Mouse (Mus musculus) CH12.LX (cell line): ENCODE data around the gene Gins1. TPM values are rescaled to one million over a fixed set of nuclear protein-coding genes. Genes with fewer than 3 reads are reported as not detected.

Source experiments
- DNase-seq: peaks from one replicate; pipeline ENCODE4 v3.0.0-alpha.2; 2013; ENCODE audit errors: extremely low read depth
- H3K27ac ChIP-seq: 2 replicates; pipeline ENCODE4 v1.5.1; 2012; ENCODE audit warnings: low read depth, mild to moderate bottlenecking, control low read depth, moderate library complexity; ENCODE audit not compliant: insufficient read depth
- H3K27me3 ChIP-seq: replicated peaks from 2 replicates; pipeline ENCODE3; 2012; ENCODE audit warnings: inconsistent platforms
- H3K36me3 ChIP-seq, 2 experiments: replicated peaks in 1 of 2; 2 replicates each; pipeline versions ENCODE3 to v1.6.1; 2012; ENCODE audit warnings: inconsistent platforms in 1 of 2, low read length in 1 of 2, mild to moderate bottlenecking in 1 of 2, mixed read lengths in 1 of 2, moderate library complexity in 1 of 2; ENCODE audit not compliant: control insufficient read depth in 1 of 2, insufficient read depth in 1 of 2
- H3K4me1 ChIP-seq, 2 experiments: 2 replicates each; pipeline ENCODE4 v1.6.1; 2012; ENCODE audit warnings: inconsistent platforms in 1 of 2, moderate library complexity in 1 of 2; ENCODE audit not compliant: insufficient read depth in 2 of 2, control insufficient read depth in 1 of 2
- H3K4me2 ChIP-seq: 2 replicates; pipeline ENCODE4 v1.6.1; 2012; ENCODE audit warnings: low read depth, mild to moderate bottlenecking, control low read depth; ENCODE audit not compliant: poor library complexity, insufficient read depth, severe bottlenecking
- H3K4me3 ChIP-seq, 3 experiments: fragments of 150-350 bp in 1 of 3; sonication (generic) in 1 of 3; replicated peaks in 1 of 3; 2 replicates each; pipeline versions ENCODE3 to v1.5.1; 2011 to 2012; ENCODE audit warnings: low read depth in 2 of 3, low read length in 2 of 3, mild to moderate bottlenecking in 2 of 3, moderate library complexity in 2 of 3, control low read depth in 1 of 3, improper control_type of control experiment in 1 of 3, inconsistent platforms in 1 of 3, mixed read lengths in 1 of 3; ENCODE audit not compliant: poor library complexity in 1 of 3
- H3K79me2 ChIP-seq: replicated peaks from 2 replicates; pipeline ENCODE4 v1.6.1; 2012; ENCODE audit warnings: mild to moderate bottlenecking, moderate library complexity; ENCODE audit not compliant: control insufficient read depth, poor library complexity, insufficient read depth, severe bottlenecking; ENCODE audit errors: extremely low read depth
- H3K9ac ChIP-seq: 2 replicates; pipeline ENCODE4 v1.6.1; 2012; ENCODE audit warnings: low read depth, mild to moderate bottlenecking, control low read depth, moderate library complexity; ENCODE audit not compliant: insufficient read depth
- H3K9me3 ChIP-seq: replicated peaks from 2 replicates; pipeline ENCODE3; 2012; ENCODE audit warnings: low read length, inconsistent platforms, mixed read lengths
- BHLHE40 ChIP-seq: IDR thresholded peaks from 2 replicates; pipeline ENCODE4 v1.6.1; 2011; ENCODE audit warnings: mild to moderate bottlenecking, low read depth, low read length, improper control_type of control experiment
- CHD1 ChIP-seq: IDR thresholded peaks from 2 replicates; pipeline ENCODE4 v1.6.1; 2012; ENCODE audit warnings: low read depth, low read length, improper control_type of control experiment, inconsistent platforms
- CHD2 ChIP-seq: IDR thresholded peaks from 2 replicates; pipeline ENCODE4 v1.6.1; 2011; ENCODE audit warnings: low read length, improper control_type of control experiment
- CTCF ChIP-seq, 2 experiments: IDR thresholded peaks in 1 of 2; conservative IDR thresholded peaks in 1 of 2; 2 replicates each; pipeline ENCODE4 v1.5.1; 2011 to 2012; ENCODE audit warnings: low read depth in 2 of 2, low read length in 2 of 2, improper control_type of control experiment in 1 of 2, inconsistent platforms in 1 of 2, mild to moderate bottlenecking in 1 of 2, moderate library complexity in 1 of 2
- E2F4 ChIP-seq: IDR thresholded peaks from 2 replicates; pipeline ENCODE4 v1.6.1; 2011; ENCODE audit warnings: low read depth, low read length, improper control_type of control experiment; ENCODE audit not compliant: insufficient replicate concordance
- ELF1 ChIP-seq: IDR thresholded peaks from 2 replicates; pipeline ENCODE4 v1.6.1; 2014; ENCODE audit warnings: low read depth, mild to moderate bottlenecking, inconsistent platforms, low read length, improper control_type of control experiment
- EP300 ChIP-seq: IDR thresholded peaks from 2 replicates; pipeline ENCODE4 v1.6.1; 2011; ENCODE audit warnings: low read length, improper control_type of control experiment
- ETS1 ChIP-seq: conservative IDR thresholded peaks from 2 replicates; pipeline ENCODE4 v1.6.1; 2012; ENCODE audit warnings: low read depth, mild to moderate bottlenecking, inconsistent platforms, low read length, improper control_type of control experiment, moderate library complexity
- GABPA ChIP-seq: IDR thresholded peaks from 2 replicates; pipeline ENCODE4 v1.6.1; 2012; ENCODE audit warnings: low read depth, low read length, improper control_type of control experiment, inconsistent platforms; ENCODE audit not compliant: insufficient replicate concordance
- HCFC1 ChIP-seq: IDR thresholded peaks from 2 replicates; pipeline ENCODE4 v1.6.1; 2012; ENCODE audit warnings: low read depth, mild to moderate bottlenecking, inconsistent platforms, low read length, improper control_type of control experiment
- JUN ChIP-seq: IDR thresholded peaks from 2 replicates; pipeline ENCODE4 v1.6.1; 2011; ENCODE audit warnings: low read depth, mild to moderate bottlenecking, low read length, improper control_type of control experiment, moderate library complexity; ENCODE audit not compliant: insufficient read depth
- JUND ChIP-seq: conservative IDR thresholded peaks from 2 replicates; pipeline ENCODE4 v1.6.1; 2011; ENCODE audit warnings: low read depth, low read length, improper control_type of control experiment
- KAT2A ChIP-seq: IDR thresholded peaks from 2 replicates; pipeline ENCODE4 v1.6.1; 2012; ENCODE audit warnings: low read length, improper control_type of control experiment, inconsistent platforms; ENCODE audit not compliant: insufficient replicate concordance
- MAFK ChIP-seq: IDR thresholded peaks from 2 replicates; pipeline ENCODE4 v1.6.1; 2011; ENCODE audit warnings: low read length, improper control_type of control experiment; ENCODE audit not compliant: insufficient replicate concordance
- MEF2A ChIP-seq: IDR thresholded peaks from 2 replicates; pipeline ENCODE4 v1.6.1; 2014; ENCODE audit warnings: low read depth, mild to moderate bottlenecking, inconsistent platforms, low read length, improper control_type of control experiment, borderline replicate concordance
- MXI1 ChIP-seq: IDR thresholded peaks from 2 replicates; pipeline ENCODE4 v1.6.1; 2011; ENCODE audit warnings: mild to moderate bottlenecking, low read depth, low read length, improper control_type of control experiment
- MYC ChIP-seq: IDR thresholded peaks from 2 replicates; pipeline ENCODE4 v1.6.1; 2011; ENCODE audit warnings: low read depth, mild to moderate bottlenecking, improper control_type of control experiment, low read length
- NELFE ChIP-seq: IDR thresholded peaks from 2 replicates; pipeline ENCODE4 v1.6.1; 2011; ENCODE audit warnings: low read depth, low read length, improper control_type of control experiment
- NRF1 ChIP-seq: IDR thresholded peaks from 2 replicates; pipeline ENCODE4 v1.6.1; 2014; ENCODE audit warnings: low read depth, mild to moderate bottlenecking, inconsistent platforms, low read length, improper control_type of control experiment, moderate library complexity
- POLR2A ChIP-seq: IDR thresholded peaks from 2 replicates; pipeline ENCODE4 v1.6.1; 2011; ENCODE audit warnings: low read depth, mild to moderate bottlenecking, improper control_type of control experiment, low read length
- POLR2AphosphoS2 ChIP-seq: IDR thresholded peaks from 2 replicates; pipeline ENCODE4 v1.6.1; 2011; ENCODE audit warnings: low read depth, low read length, improper control_type of control experiment
- RAD21 ChIP-seq: IDR thresholded peaks from 2 replicates; pipeline ENCODE4 v1.6.1; 2011; ENCODE audit warnings: low read depth, mild to moderate bottlenecking, low read length, improper control_type of control experiment, moderate library complexity
- RCOR1 ChIP-seq: conservative IDR thresholded peaks from 2 replicates; pipeline ENCODE4 v1.6.1; 2012; ENCODE audit warnings: low read depth, mild to moderate bottlenecking, inconsistent platforms, low read length, improper control_type of control experiment
- SIN3A ChIP-seq: IDR thresholded peaks from 2 replicates; pipeline ENCODE4 v1.6.1; 2012; ENCODE audit warnings: low read length, improper control_type of control experiment, inconsistent platforms
- SMC3 ChIP-seq: IDR thresholded peaks from 2 replicates; pipeline ENCODE4 v1.6.1; 2011; ENCODE audit warnings: low read depth, low read length, improper control_type of control experiment
- TBP ChIP-seq: conservative IDR thresholded peaks from 2 replicates; pipeline ENCODE4 v1.6.1; 2011; ENCODE audit warnings: low read depth, low read length, improper control_type of control experiment
- UBTF ChIP-seq: IDR thresholded peaks from 2 replicates; pipeline ENCODE4 v1.6.1; 2012; ENCODE audit warnings: low read depth, mild to moderate bottlenecking, inconsistent platforms, low read length, improper control_type of control experiment, moderate library complexity
- USF1 ChIP-seq: IDR thresholded peaks from 2 replicates; pipeline ENCODE4 v1.6.1; 2014; ENCODE audit warnings: low read depth, mild to moderate bottlenecking, inconsistent platforms, low read length, improper control_type of control experiment
- USF2 ChIP-seq: conservative IDR thresholded peaks from 2 replicates; pipeline ENCODE4 v1.6.1; 2011; ENCODE audit warnings: low read depth, low read length, improper control_type of control experiment
- ZC3H11A ChIP-seq: IDR thresholded peaks from 2 replicates; pipeline ENCODE4 v1.6.1; 2012; ENCODE audit warnings: low read depth, mild to moderate bottlenecking, inconsistent platforms, low read length, improper control_type of control experiment
- ZKSCAN1 ChIP-seq: IDR thresholded peaks from 2 replicates; pipeline ENCODE4 v1.6.1; 2012; ENCODE audit warnings: low read depth, inconsistent platforms, low read length, improper control_type of control experiment, borderline replicate concordance
- ZMIZ1 ChIP-seq: IDR thresholded peaks from 2 replicates; pipeline ENCODE4 v1.6.1; 2012; ENCODE audit warnings: low read depth, mild to moderate bottlenecking, inconsistent platforms, low read length, improper control_type of control experiment
- ZNF384 ChIP-seq: IDR thresholded peaks from 2 replicates; pipeline ENCODE4 v1.6.1; 2012; ENCODE audit warnings: low read depth, low read length, improper control_type of control experiment, inconsistent platforms
- dilution Hi-C: fragments of 300-500 bp; cut with MboI; formaldehyde crosslinking; loops from 2 replicates; pipeline ENCODE4 v1.14.3; 2020; ENCODE audit warnings: low sequenced_read_pairs; ENCODE audit not compliant: extremely low pct_unique_long_range_greater_than_20kb, extremely low pct_ligation_motif_present
- in situ Hi-C: fragments of 300-500 bp; cut with MboI; formaldehyde crosslinking; loops from 3 replicates; pipeline ENCODE4 v1.14.3; 2019; ENCODE audit warnings: low sequenced_read_pairs, low pct_ligation_motif_present, low pct_unique_long_range_greater_than_20kb, mixed read lengths
- polyA plus RNA-seq: library from polyadenylated mRNA; unstranded; fragments of >175 nt; gene quantifications from 2 replicates; pipeline ENCODE4 v1.2.1, GENCODE M21; 2012; ENCODE audit warnings: low read depth; ENCODE audit not compliant: insufficient read length
- total RNA-seq, 2 experiments: library from RNA; depleted of rRNA; stranded (reverse); fragments of 300-350 nt in 1 of 2; fragments of >200 nt in 1 of 2; gene quantifications; 2 replicates each; pipeline ENCODE4 v1.2.3; 2012 to 2014

Gins1 gene
- 41.4 and 47.1 TPM in 2 replicates for total RNA-seq (2012; rRNA removed)
- 65.9 and 81.4 TPM in 2 replicates for total RNA-seq (2014; rRNA removed)
- 68.4 and 76.7 TPM in 2 replicates for polyA plus RNA-seq

DNA sequence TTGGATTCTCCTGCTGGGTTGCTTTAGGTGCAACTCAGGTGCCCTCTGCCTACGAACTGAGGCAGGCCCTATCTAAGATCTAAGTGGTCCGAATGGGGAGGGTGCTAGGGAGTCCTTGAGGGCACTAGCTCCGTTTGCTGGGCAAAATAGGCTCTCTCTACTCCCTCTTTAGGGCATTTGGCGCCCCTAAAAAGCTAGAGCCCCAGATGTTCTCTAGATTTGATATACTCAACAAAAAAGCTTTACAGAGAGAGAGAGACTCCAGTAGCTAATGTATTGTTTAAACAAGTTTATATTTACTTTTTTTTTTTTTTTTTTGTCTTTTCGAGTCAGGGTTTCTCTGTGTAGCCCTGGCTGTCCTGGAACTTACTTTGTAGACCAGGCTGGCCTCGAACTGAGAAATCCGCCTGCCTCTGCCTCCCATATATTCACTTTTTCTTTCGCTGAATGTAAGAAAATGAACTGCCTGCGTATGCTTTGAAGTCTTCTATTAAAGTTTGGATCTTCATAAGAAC is at the start of gene Gins1:
Gene Gins1 (plus strand): TSS at position 465 of the 515 bp plus-strand sequence.
- dilution Hi-C loops = no loop called here
- in situ Hi-C loops = loop anchor here (5.0 kb wide), 1 partner anchor 43 kb away; no protein-coding TSS in a partner anchor
- Histone ChIP-seq H3K79me2 (peaks cover 2% of the 10 kb centered on the region), H3K27me3 (no peaks in the 10 kb centered on the region), H3K4me3 (peak within 1 kb of the TSS; percentile 81 to 97 (median 88)), H3K4me2 (peak within 1 kb of the TSS; percentile 88; the same call in 1 of the 2 replicates), H3K4me1 (peaks cover 3 to 22% of the 10 kb centered on the region in 2 experiments; a peak in 3 of 4 replicates), H3K36me3 (peaks cover 2 to 11% of the 10 kb centered on the region in 2 experiments), H3K9ac (peak within 1 kb of the TSS; percentile 68), H3K9me3 (no peaks in the 10 kb centered on the region), H3K27ac (peak within 1 kb of the TSS; percentile 50)
- 0 out of 2 replicates have a peak, but pooled peaks have one; percentile 8 for TF ChIP-seq CHD2
- no peak for TF ChIP-seq POLR2AphosphoS2
- TF ChIP-seq MXI1 = no peak
- TF ChIP-seq ZKSCAN1 = no peak
- no peak for TF ChIP-seq BHLHE40
- TF ChIP-seq ZNF384 = peak; percentile 15; the same call in 1 of the 2 replicates
- TF ChIP-seq USF2 = no peak
- TF ChIP-seq NELFE = no peak
- no peak for TF ChIP-seq TBP
- TF ChIP-seq UBTF = no peak
- no peak for TF ChIP-seq ZC3H11A
- TF ChIP-seq ETS1 = no peak
- TF ChIP-seq MEF2A = no peak
- TF ChIP-seq E2F4 = no peak
- no peak for TF ChIP-seq HCFC1
- TF ChIP-seq JUND = no peak
- TF ChIP-seq USF1 = no peak
- no peak for TF ChIP-seq ZMIZ1
- TF ChIP-seq NRF1 = no peak
- peak; percentile 44 for TF ChIP-seq SMC3
- no peak for TF ChIP-seq MAFK
- TF ChIP-seq EP300 = no peak
- no peak for TF ChIP-seq KAT2A
- peak in 1 of 2 experiments; percentile 49; a peak in 2 of 4 replicates for TF ChIP-seq CTCF (conservative IDR thresholded peaks at IDR 0.05 in 1 of 2, IDR thresholded peaks at IDR 0.05 in 1 of 2; ENCODE audit: low read depth in 2 of 2, low read length in 2 of 2)
- TF ChIP-seq POLR2A = no peak
- TF ChIP-seq MYC = no peak
- no peak for TF ChIP-seq RCOR1
- TF ChIP-seq GABPA = no peak
- no peak for TF ChIP-seq ELF1
- TF ChIP-seq RAD21 = peak; percentile 44
- no peak for TF ChIP-seq SIN3A
- TF ChIP-seq JUN = no peak
- peak; percentile 62; the same call in 1 of the 2 replicates for TF ChIP-seq CHD1
- no peak for DNase-seq
